Mouse (Mus musculus): ENCODE data around the gene Zfp146. TPM values are rescaled to one million over a fixed set of nuclear protein-coding genes. Genes with fewer than 3 reads are reported as not detected.
"Not testable (repeated sequence)": the region's sequence is repeated elsewhere in the genome, so short reads cannot be mapped to it uniquely, and the experiment has no call there.

The Zfp146 gene
- polyA plus RNA-seq, 1 experiment from 2014 or later, result 6.9 TPM

- 76% methylated on average over 4 of the region's 4 CpGs for WGBS
- H3K36me3 ChIP-seq, result peaks cover 70% of the 10 kb centered on the region
- no peak overlapping the region for H3K4me2 ChIP-seq
- H3K27ac ChIP-seq, result no peak overlapping the region
- no peaks in the 10 kb centered on the region for H3K27me3 ChIP-seq
- H3K4me3 ChIP-seq, result no peak overlapping the region
- ATAC-seq (replicated peaks; ENCODE audit: insufficient number of reproducible peaks, insufficient read depth, low FRiP score, low read depth), result no peak
- H3K9ac ChIP-seq, result no peak overlapping the region
- peaks cover 30% of the 10 kb centered on the region for H3K4me1 ChIP-seq (replicated peaks)
- no peaks in the 10 kb centered on the region for H3K9me3 ChIP-seq (replicated peaks)
Observed at GRCm38 (mm10) chr7:30189116-30189491, 19.6 kb upstream of the Zfp146 start.

- peaks cover 70% of the 10 kb centered on the region for H3K36me3 ChIP-seq
- 72% methylated on average over 12 of the region's 12 CpGs for WGBS
- H3K27me3 ChIP-seq, result no peaks in the 10 kb centered on the region
- ATAC-seq (replicated peaks; ENCODE audit: insufficient number of reproducible peaks, insufficient read depth, low FRiP score, low read depth), result no peak
- H3K4me3 ChIP-seq, result no peak overlapping the region
- H3K27ac ChIP-seq, result no peak overlapping the region
- H3K4me2 ChIP-seq, result no peak overlapping the region
- peaks cover 29% of the 10 kb centered on the region for H3K4me1 ChIP-seq (replicated peaks)
- H3K9ac ChIP-seq, result no peak overlapping the region
- H3K9me3 ChIP-seq (replicated peaks), result no peaks in the 10 kb centered on the region
Observed at GRCm38 (mm10) chr7:30188344-30189115, 19.0 kb upstream of the Zfp146 start.

GRCm38 (mm10) chr7:30184641-30185348 is 15.2 kb upstream of the Zfp146 start:
- WGBS, result 65% methylated on average over 13 of the region's 13 CpGs
- Histone ChIP-seq H3K9ac (peak overlapping the region; percentile 73), H3K4me2 (peak overlapping the region; percentile 72), H3K9me3 (replicated peaks) (no peaks in the 10 kb centered on the region), H3K27ac (peak overlapping the region; percentile 79), H3K4me3 (peak overlapping the region; percentile 58), H3K27me3 (no peaks in the 10 kb centered on the region), H3K4me1 (replicated peaks) (peaks cover 19% of the 10 kb centered on the region), H3K36me3 (peaks cover 40% of the 10 kb centered on the region)
- ATAC-seq (replicated peaks; ENCODE audit: insufficient number of reproducible peaks, insufficient read depth, low FRiP score, low read depth), result no peak

GRCm38 (mm10) chr7:30183879-30184289 is 14.3 kb upstream of the Zfp146 start, which contains the start of gene Cox7a1:
TSS of gene Cox7a1 (plus strand) at chr7:30184144.
- Histone ChIP-seq H3K4me3 (peak within 1 kb of the TSS; percentile 58), H3K9me3 (replicated peaks) (no peaks in the 10 kb centered on the region), H3K27ac (peak within 1 kb of the TSS; percentile 79), H3K36me3 (peaks cover 35% of the 10 kb centered on the region), H3K4me1 (replicated peaks) (peaks cover 19% of the 10 kb centered on the region), H3K4me2 (peak within 1 kb of the TSS; percentile 72), H3K9ac (peak within 1 kb of the TSS; percentile 73), H3K27me3 (no peaks in the 10 kb centered on the region)
- peak; percentile 80 for ATAC-seq (replicated peaks; ENCODE audit: insufficient number of reproducible peaks, insufficient read depth, low FRiP score, low read depth)
- 2% methylated on average over 11 of the region's 11 CpGs for WGBS

- H3K9ac ChIP-seq; ATAC-seq (replicated peaks; ENCODE audit: insufficient number of reproducible peaks, insufficient read depth, low FRiP score, low read depth); H3K27ac ChIP-seq; H3K27me3 ChIP-seq; H3K4me3 ChIP-seq; H3K9me3 ChIP-seq (replicated peaks): not testable (repeated sequence)
- H3K4me1 ChIP-seq (replicated peaks), result peaks cover 19% of the 10 kb centered on the region
- peak overlapping the region; percentile 72 for H3K4me2 ChIP-seq
- WGBS, result 65% methylated on average over 6 of the region's 7 CpGs
- peaks cover 35% of the 10 kb centered on the region for H3K36me3 ChIP-seq
Observed at GRCm38 (mm10) chr7:30183189-30183588, 13.6 kb upstream of the Zfp146 start.

- not testable (repeated sequence) for ATAC-seq (replicated peaks; ENCODE audit: insufficient number of reproducible peaks, insufficient read depth, low FRiP score, low read depth); H3K27me3 ChIP-seq
Observed at GRCm38 (mm10) chr7:30181929-30182328, 12.4 kb upstream of the Zfp146 start.

GRCm38 (mm10) chr7:30181308-30181707 is 11.8 kb upstream of the Zfp146 start:
- no peak for ATAC-seq (replicated peaks; ENCODE audit: insufficient number of reproducible peaks, insufficient read depth, low FRiP score, low read depth)
- no peaks in the 10 kb centered on the region for H3K9me3 ChIP-seq (replicated peaks)
- no peak overlapping the region for H3K4me3 ChIP-seq
- H3K4me2 ChIP-seq, result no peak overlapping the region
- WGBS, result 5% methylated on average over 4 of the region's 4 CpGs
- H3K4me1 ChIP-seq (replicated peaks), result peaks cover 19% of the 10 kb centered on the region
- H3K27me3 ChIP-seq, result no peaks in the 10 kb centered on the region
- no peak overlapping the region for H3K9ac ChIP-seq
- H3K36me3 ChIP-seq, result peaks cover 27% of the 10 kb centered on the region
- no peak overlapping the region for H3K27ac ChIP-seq

More at GRCm38 (mm10) chr7:30181929-30182328, 12.4 kb upstream of the Zfp146 start:
- H3K27ac ChIP-seq; H3K4me2 ChIP-seq; H3K9ac ChIP-seq; H3K9me3 ChIP-seq (replicated peaks); H3K4me3 ChIP-seq: not testable (repeated sequence)
- peaks cover 19% of the 10 kb centered on the region for H3K4me1 ChIP-seq (replicated peaks)
- 88% methylated on average over 10 of the region's 10 CpGs for WGBS
- H3K36me3 ChIP-seq, result peaks cover 28% of the 10 kb centered on the region

- WGBS, result 56% methylated on average over 11 of the region's 11 CpGs
- Histone ChIP-seq H3K27me3 (no peaks in the 10 kb centered on the region), H3K4me3 (no peak overlapping the region), H3K27ac (no peak overlapping the region), H3K36me3 (peaks cover 23% of the 10 kb centered on the region), H3K4me2 (no peak overlapping the region), H3K9me3 (replicated peaks) (no peaks in the 10 kb centered on the region), H3K9ac (no peak overlapping the region), H3K4me1 (replicated peaks) (no peaks in the 10 kb centered on the region)
- ATAC-seq (replicated peaks; ENCODE audit: insufficient number of reproducible peaks, insufficient read depth, low FRiP score, low read depth), result no peak
Observed at GRCm38 (mm10) chr7:30178256-30178655, 8.7 kb upstream of the Zfp146 start.

- Histone ChIP-seq H3K27me3 (no peaks in the 10 kb centered on the region), H3K9me3 (replicated peaks) (no peaks in the 10 kb centered on the region), H3K36me3 (peaks cover 23% of the 10 kb centered on the region), H3K4me3 (no peak overlapping the region), H3K4me1 (replicated peaks) (no peaks in the 10 kb centered on the region), H3K27ac (no peak overlapping the region), H3K4me2 (no peak overlapping the region), H3K9ac (no peak overlapping the region)
- 73% methylated on average over 12 of the region's 12 CpGs for WGBS
- ATAC-seq (replicated peaks; ENCODE audit: insufficient number of reproducible peaks, insufficient read depth, low FRiP score, low read depth), result no peak
Observed at GRCm38 (mm10) chr7:30176474-30176873, 6.9 kb upstream of the Zfp146 start.

GRCm38 (mm10) chr7:30170283-30170951 is 867 bp upstream of the Zfp146 start:
- Histone ChIP-seq H3K9me3 (replicated peaks) (no peaks in the 10 kb centered on the region), H3K9ac (peak overlapping the region; percentile 68), H3K27ac (peak overlapping the region; percentile 81), H3K27me3 (no peaks in the 10 kb centered on the region), H3K4me3 (peak overlapping the region; percentile 74), H3K36me3 (peaks cover 10% of the 10 kb centered on the region), H3K4me1 (replicated peaks) (peaks cover 24% of the 10 kb centered on the region), H3K4me2 (peak overlapping the region; percentile 73)
- ATAC-seq (replicated peaks; ENCODE audit: insufficient number of reproducible peaks, insufficient read depth, low FRiP score, low read depth), result 0 out of 2 replicates have a peak, but pooled peaks have one; percentile 13
- 18% methylated on average over 11 of the region's 11 CpGs for WGBS

GRCm38 (mm10) chr7:30168914-30169582 is 502 bp downstream of the Zfp146 start:
- 2% methylated on average over 21 of the region's 21 CpGs for WGBS
- 0 out of 2 replicates have a peak, but pooled peaks have one; percentile 15 for ATAC-seq (replicated peaks; ENCODE audit: insufficient number of reproducible peaks, insufficient read depth, low FRiP score, low read depth)
- Histone ChIP-seq H3K4me3 (peak overlapping the region; percentile 74), H3K9ac (peak overlapping the region; percentile 79), H3K27me3 (no peaks in the 10 kb centered on the region), H3K36me3 (peaks cover 16% of the 10 kb centered on the region), H3K27ac (peak overlapping the region; percentile 86), H3K4me1 (replicated peaks) (peaks cover 24% of the 10 kb centered on the region), H3K9me3 (replicated peaks) (no peaks in the 10 kb centered on the region; the same call in 1 of the 2 replicates), H3K4me2 (peak overlapping the region; percentile 73)

Measured in heart, embryonic 15.5 days (tissue).